Mouse (Mus musculus): Measurements from ENCODE around the gene Plp2.

DNA sequence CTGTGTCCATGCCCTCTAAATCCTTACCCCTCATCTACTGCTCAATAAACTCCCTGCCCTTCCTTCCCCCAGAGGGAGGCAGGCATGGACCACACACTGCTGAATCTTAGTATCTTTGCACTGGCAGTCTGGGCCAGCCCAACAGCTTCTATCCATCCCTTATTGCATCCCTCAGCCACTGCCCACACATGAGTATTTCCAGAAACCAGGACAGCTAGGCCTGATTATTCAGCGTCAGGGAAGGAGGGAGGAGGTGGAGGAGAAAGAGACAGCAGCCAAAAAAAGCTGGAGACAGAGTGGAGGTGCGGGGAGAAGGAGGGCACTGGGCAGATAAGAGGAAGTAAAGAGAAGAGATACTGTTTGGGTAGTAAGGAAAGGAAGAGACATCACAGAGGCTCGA, 36.1 kb downstream of the Plp2 start:
- TF ChIP-seq CTCF (conservative IDR thresholded peaks at IDR 0.05; ENCODE audit: insufficient read depth, insufficient read length, low read depth, low read length): no peak
- no peak for TF ChIP-seq POLR2A (IDR thresholded peaks at IDR 0.05; ENCODE audit: low read depth, low read length)

Data from kidney, adult 2 months (tissue).